Mouse (Mus musculus) large intestine, adult 2 months (tissue): ENCODE measurements at regions not wholly inside any gene's neighbourhood (a gene's known extent, or its start where the extent isn't known, plus 50 kb on each side); places are given as distances from the start of the nearest gene placed in this dataset.

Experiments
- DNase-seq: peaks from one replicate; pipeline ENCODE4 v3.0.0-alpha.2; 2012; ENCODE audit warnings: low read depth, low spot score
- WGBS: fragments of 180-500 bp; shearing (Covaris S2); methylation state at CpG from one replicate; pipeline ENCODE4 v1.1.7; 2018; 5-methylcytosine and 5-hydroxymethylcytosine counted together

DNA sequence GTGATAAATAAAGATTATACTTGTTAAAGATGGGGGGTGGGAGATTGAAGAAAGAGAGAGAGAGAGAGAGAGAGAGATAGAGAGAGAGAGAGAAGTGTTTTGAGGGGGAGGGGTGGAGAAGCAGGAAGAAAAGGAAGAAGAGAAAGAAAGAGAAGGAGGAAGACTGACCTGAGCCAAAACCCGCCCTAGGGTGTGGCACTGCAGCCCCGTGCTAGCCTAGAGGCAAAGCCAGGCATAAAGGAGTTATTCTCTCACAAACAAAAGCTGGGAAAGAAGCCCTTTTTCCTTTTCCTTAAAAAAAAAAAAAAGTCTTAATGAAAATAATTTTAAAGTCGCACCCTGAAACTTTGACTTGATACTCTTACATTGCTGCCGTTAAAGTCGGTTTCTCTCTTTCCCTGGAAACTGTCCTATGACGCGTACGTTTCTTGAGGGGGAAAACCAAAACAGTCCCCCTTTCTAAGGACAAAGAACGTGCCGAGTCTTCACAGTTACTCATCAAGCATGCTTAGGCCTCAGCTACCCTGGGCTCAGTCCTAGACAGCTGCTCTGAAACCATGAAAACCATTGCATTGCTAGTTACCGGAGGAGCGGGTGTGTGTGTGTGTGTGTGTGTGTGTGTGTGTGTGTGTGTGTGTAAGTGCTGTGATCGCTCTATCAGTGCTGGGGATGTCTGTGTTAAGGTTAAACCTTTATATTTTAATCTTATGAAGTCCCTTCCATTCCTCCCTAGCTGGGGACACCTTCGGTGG, 53.6 kb upstream of the Klf3 start:
- DNase-seq: peak; percentile 51
- 34% methylated on average over 14 of the region's 14 CpGs for WGBS

DNA sequence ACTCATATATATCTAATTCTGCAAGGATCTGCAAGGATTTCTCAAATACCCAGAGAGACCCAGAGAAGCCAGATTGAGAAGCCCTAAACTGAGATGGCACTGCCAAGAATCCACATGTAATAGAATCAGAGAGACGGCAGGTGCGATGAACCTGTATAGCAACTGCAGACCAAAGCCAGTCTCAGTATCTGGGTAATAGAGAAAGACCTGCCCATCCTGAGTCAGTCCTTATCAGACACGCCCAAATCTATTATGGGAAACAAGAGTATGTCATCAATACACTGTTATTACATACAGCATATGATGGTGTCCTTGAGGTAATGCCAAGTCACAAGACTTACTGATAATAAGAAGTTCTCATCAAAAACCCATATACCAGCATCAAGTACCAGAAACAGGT, 52.8 kb upstream of the Klf3 start:
- peak; percentile 38 for DNase-seq
- 39% methylated on average over 3 of the region's 3 CpGs for WGBS

DNA sequence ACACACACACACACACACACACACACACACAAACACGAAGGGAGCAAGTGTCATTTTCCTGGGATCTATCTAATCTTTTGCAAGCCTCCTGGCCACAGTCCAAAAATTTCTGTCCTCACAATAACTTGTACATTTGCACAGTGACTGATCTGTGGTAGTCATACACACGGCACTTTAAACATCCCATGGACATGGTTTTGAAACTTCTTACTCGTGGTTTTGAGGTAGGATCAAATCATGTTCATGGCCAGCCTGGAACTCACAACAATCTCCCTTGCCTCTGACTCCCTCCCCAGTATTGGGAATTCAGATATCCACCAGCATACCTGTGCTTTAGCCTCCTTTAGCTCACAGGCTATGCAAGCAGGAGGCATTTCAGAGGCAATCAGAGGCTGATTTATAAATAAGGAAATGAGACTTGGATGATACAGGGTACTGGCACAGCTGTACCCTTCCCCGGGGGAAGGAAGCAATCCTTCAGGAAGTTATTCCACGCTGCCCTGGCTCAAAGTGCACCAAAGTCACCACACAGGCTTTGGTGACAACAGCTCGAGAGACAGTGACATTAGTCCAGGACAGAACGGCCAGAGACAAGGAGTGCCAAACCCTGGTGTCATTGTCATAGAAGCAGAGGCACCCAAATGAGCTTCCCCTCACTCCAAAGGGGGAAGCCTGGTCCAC, 52.1 kb upstream of the Klf3 start:
- WGBS: 14% methylated on average over 7 of the region's 7 CpGs
- DNase-seq: peak; percentile 47

DNA sequence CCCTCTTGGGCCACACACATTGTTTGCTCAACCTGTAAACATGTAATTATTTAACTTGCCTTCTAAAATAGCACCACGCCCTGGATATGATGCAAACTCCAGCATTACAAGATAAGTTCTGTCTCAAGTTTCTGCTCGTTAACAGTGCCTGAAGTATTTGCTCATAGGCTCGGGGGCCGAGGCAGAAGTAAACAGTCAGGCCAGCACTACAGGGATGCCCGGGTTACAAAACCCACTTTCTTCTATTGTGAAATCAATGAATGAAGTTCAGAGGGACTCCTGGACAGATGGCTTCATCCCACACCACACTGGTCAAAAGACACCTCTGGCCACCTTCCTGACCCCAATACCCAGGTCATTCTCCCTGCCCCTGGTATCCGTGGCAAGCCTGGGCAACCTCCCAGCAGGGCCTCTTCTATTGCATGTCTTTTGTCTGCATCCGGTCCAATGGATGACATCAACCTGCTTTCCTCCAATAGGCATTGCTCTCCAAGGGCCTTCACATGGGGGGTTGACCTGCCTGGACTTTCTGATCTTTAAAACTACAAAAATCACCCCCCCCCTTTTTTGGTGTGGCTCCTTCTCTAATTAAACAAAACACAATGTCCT, 49.9 kb upstream of the Klf3 start:
- no peak for DNase-seq

More for the DNA sequence above, 49.9 kb upstream of the Klf3 start:
- 67% methylated on average over 7 of the region's 7 CpGs for WGBS
